Mouse (Mus musculus) ES-E14 (cell line): ENCODE results near the gene Cd6.

Experiments
- CHD2 ChIP-seq: IDR thresholded peaks from 2 replicates; pipeline ENCODE4 v1.6.1; 2014; ENCODE audit warnings: mild to moderate bottlenecking, low read depth, low read length, inconsistent platforms
- HCFC1 ChIP-seq: IDR thresholded peaks from 2 replicates; pipeline ENCODE4 v1.6.1; 2012; ENCODE audit warnings: low read length, inconsistent platforms, borderline replicate concordance; ENCODE audit not compliant: insufficient read depth
- MAFK ChIP-seq: IDR thresholded peaks from 2 replicates; pipeline ENCODE4 v1.6.1; 2014; ENCODE audit warnings: mild to moderate bottlenecking, low read depth, low read length, inconsistent platforms; ENCODE audit not compliant: insufficient read depth
- ZC3H11A ChIP-seq: IDR thresholded peaks from 2 replicates; pipeline ENCODE4 v1.6.1; 2012; ENCODE audit warnings: low read depth, mild to moderate bottlenecking, inconsistent platforms, low read length, borderline replicate concordance
- ZNF384 ChIP-seq: IDR thresholded peaks from 2 replicates; pipeline ENCODE4 v1.6.1; 2012; ENCODE audit warnings: low read depth, low read length, inconsistent platforms

- no peak for TF ChIP-seq MAFK
- no peak for TF ChIP-seq CHD2
- TF ChIP-seq ZNF384 = no peak
- no peak for TF ChIP-seq ZC3H11A
- TF ChIP-seq HCFC1 = no peak
Measured at GRCm38 (mm10) chr19:10768694-10769428, 61.0 kb downstream of the Cd6 start.
